ENCODE assay signal across 36 mouse cellular contexts in the genomic region with DNA sequence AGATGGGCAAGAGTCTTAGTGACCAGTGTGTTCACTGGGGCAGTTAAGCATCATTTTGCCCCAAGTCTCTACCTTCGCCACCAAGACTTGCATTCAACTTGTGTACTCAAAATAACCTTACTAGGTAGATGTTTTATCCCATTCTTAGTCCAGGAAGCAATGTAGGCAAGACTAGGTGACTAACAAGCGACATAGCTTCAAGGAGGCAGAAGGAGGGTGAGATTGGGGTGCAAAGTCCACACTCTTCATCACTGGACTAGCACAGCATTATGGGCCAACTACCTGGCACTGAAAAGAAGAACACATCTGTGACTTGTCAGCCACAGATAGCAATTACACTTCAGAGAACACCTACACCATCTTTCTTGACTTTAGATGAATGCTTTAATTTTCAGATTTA. TPM values are rescaled to one million over a fixed set of nuclear protein-coding genes. Genes with fewer than 3 reads are reported as not detected.
"Had no signal": no experiment of that assay in that cellular context is flagged by ENCODE, and none has a peak within 500 bp of the region (broad histone marks: within the 10 kb centered on the region; RNA-seq: fewer than 3 reads in every experiment).

No protein-coding gene starts in this region.

- H3K4me1 ChIP-seq: heart, embryonic 12.5 days; hindbrain, embryonic 10.5 days; hindbrain, embryonic 12.5 days; limb, embryonic 13.5 days; limb, embryonic 15.5 days; liver, embryonic 12.5 days had no signal

- H3K27ac ChIP-seq: heart, adult 2 months; hindbrain, embryonic 10.5 days; hindbrain, embryonic 12.5 days; hindbrain, embryonic 14.5 days; layer of hippocampus, adult 2 months; left cerebral cortex, adult 2 months; limb, embryonic 13.5 days; limb, embryonic 15.5 days; liver, embryonic 12.5 days had no signal

- H3K27me3 ChIP-seq: heart, embryonic 12.5 days; hindbrain, embryonic 12.5 days; limb, embryonic 13.5 days; limb, embryonic 15.5 days; liver, embryonic 12.5 days had no signal

- DNase-seq: forebrain, postnatal 0 days; gastrocnemius, postnatal 14 days; gastrocnemius, postnatal 36 days; heart, adult 2 months; heart, postnatal 10 days; heart, postnatal 4 days; kidney, adult 18-20 months; kidney, adult 8-10 months; kidney, postnatal 10 days; kidney, postnatal 25 days; kidney, postnatal 4 days; left cerebral cortex, postnatal 4 days had no signal

- H3K9me3 ChIP-seq: heart, embryonic 12.5 days; hindbrain, embryonic 10.5 days; hindbrain, embryonic 12.5 days; limb, embryonic 13.5 days; limb, embryonic 15.5 days; liver, embryonic 12.5 days had no signal

- H3K4me3 ChIP-seq: heart, adult 2 months; heart, embryonic 12.5 days; hindbrain, embryonic 10.5 days; hindbrain, embryonic 12.5 days; layer of hippocampus, adult 2 months; left cerebral cortex, adult 2 months; limb, embryonic 13.5 days; limb, embryonic 15.5 days; liver, embryonic 12.5 days had no signal

- H3K36me3 ChIP-seq: heart, embryonic 12.5 days; hindbrain, embryonic 10.5 days; hindbrain, embryonic 12.5 days; limb, embryonic 13.5 days; limb, embryonic 15.5 days; liver, embryonic 12.5 days had no signal

- H3K4me2 ChIP-seq: heart, embryonic 12.5 days; hindbrain, embryonic 12.5 days; hindbrain, embryonic 14.5 days; limb, embryonic 13.5 days; limb, embryonic 15.5 days; liver, embryonic 12.5 days had no signal

- H3K9ac ChIP-seq: forebrain, postnatal 0 days; heart, embryonic 12.5 days; hindbrain, embryonic 12.5 days; hindbrain, embryonic 14.5 days; limb, embryonic 13.5 days; limb, embryonic 15.5 days; liver, embryonic 12.5 days had no signal

- ATAC-seq: forebrain, postnatal 0 days; hindbrain, embryonic 16.5 days; inflammation-experienced regulatory T-cells, adult 6 months; liver, embryonic 12.5 days had no signal

RNA-seq across cellular contexts. Expression of a gene that starts 18.0 kb away (rescaled TPM):
- total RNA-seq: forebrain, postnatal 0 days; gastrocnemius, adult 18-20 months; gastrocnemius, adult 8-10 months; gastrocnemius, postnatal 14 days; gastrocnemius, postnatal 36 days; heart, adult 2 months; heart, postnatal 10 days; heart, postnatal 25 days; heart, postnatal 4 days; layer of hippocampus, adult 2 months; layer of hippocampus, postnatal 10 days; layer of hippocampus, postnatal 25 days; left cerebral cortex, adult 2 months; left cerebral cortex, postnatal 25 days; left cerebral cortex, postnatal 4 days had no signal
- polyA plus RNA-seq: forebrain, postnatal 0 days; gonadal fat pad, adult 2 months; heart, adult 2 months; heart, embryonic 12.5 days; heart, embryonic 14.5 days; hindbrain, embryonic 10.5 days; hindbrain, embryonic 12.5 days; hindbrain, embryonic 14.5 days; hindbrain, embryonic 16.5 days; inflammation-experienced regulatory T-cells, adult 6 months; kidney, embryonic 14.5 days; limb, embryonic 11.5 days; limb, embryonic 15.5 days had no signal

RNA-seq across cellular contexts. Expression of a gene that starts 42.3 kb away (rescaled TPM):
- total RNA-seq: forebrain, postnatal 0 days; gastrocnemius, adult 18-20 months; gastrocnemius, adult 8-10 months; gastrocnemius, postnatal 14 days; gastrocnemius, postnatal 36 days; heart, adult 2 months; heart, postnatal 10 days; heart, postnatal 25 days; heart, postnatal 4 days; layer of hippocampus, adult 2 months; layer of hippocampus, postnatal 10 days; layer of hippocampus, postnatal 25 days; left cerebral cortex, adult 2 months; left cerebral cortex, postnatal 25 days; left cerebral cortex, postnatal 4 days; liver, adult 2 months had no signal
- polyA plus RNA-seq: forebrain, postnatal 0 days; gonadal fat pad, adult 2 months; heart, adult 2 months; heart, embryonic 12.5 days; heart, embryonic 14.5 days; heart, embryonic 16.5 days; hindbrain, embryonic 10.5 days; hindbrain, embryonic 12.5 days; hindbrain, embryonic 14.5 days; hindbrain, embryonic 16.5 days; inflammation-experienced regulatory T-cells, adult 6 months; kidney, embryonic 14.5 days; kidney, embryonic 16.5 days; limb, embryonic 11.5 days; limb, embryonic 13.5 days; limb, embryonic 15.5 days; liver, adult 2 months; liver, embryonic 12.5 days had no signal
